Mouse (Mus musculus): ENCODE measurements around the gene Fam216b.

DNA sequence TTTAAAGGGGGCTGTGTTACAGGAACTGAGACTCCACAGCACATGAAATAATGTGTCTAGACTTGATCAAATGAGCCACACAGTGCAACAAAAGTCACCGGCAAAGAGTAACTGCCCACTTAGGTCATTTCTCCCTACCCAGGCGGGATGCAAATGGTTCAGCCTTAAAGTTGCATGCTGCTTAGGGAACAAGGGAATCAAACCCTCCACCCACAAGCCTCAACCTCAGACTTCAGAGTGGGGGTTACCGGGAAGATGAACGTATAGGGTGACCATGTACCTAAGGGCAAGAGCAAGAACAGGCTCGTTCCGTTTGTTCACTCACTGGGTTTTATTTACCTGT lies 28.2 kb downstream of the Fam216b start:
- TF ChIP-seq GATA1 (IDR thresholded peaks at IDR 0.05; ENCODE audit: low read length) (no peak), TAL1 (IDR thresholded peaks at IDR 0.05; ENCODE audit: low read length) (no peak)
